Mouse (Mus musculus) layer of hippocampus, adult 6 months (tissue): ENCODE results near the gene Alppl2. TPM values are rescaled to one million over a fixed set of nuclear protein-coding genes. Genes with fewer than 3 reads are reported as not detected.

Experiments used
- long read RNA-seq, 2 experiments: library from polyadenylated mRNA; unstranded; transcript quantifications; one replicate each; pipeline ENCODE4 v2.0.0; 2019 to 2020
- polyA plus RNA-seq: library from polyadenylated mRNA; unstranded; fragments of <200 nt; fragmentation: Nextera tagmentation; gene quantifications from 2 replicates; pipeline ENCODE4 v1.2.3, GENCODE M21; 2021

The Alppl2 gene
- polyA plus RNA-seq, result not detected in 2 replicates
- long read RNA-seq, experiment 1, result 0 reads
- long read RNA-seq, experiment 2, result 0 reads

GRCm38 (mm10) chr1:87089828-87090227 is at the start of gene Alppl2:
Gene Alppl2, minus strand, starts transcription at chr1:87089928.

GRCm38 (mm10) chr1:87124673-87125072 is 34.9 kb upstream of the Alppl2 start, which contains the start of gene Akp3:
Gene Akp3, plus strand, starts transcription at chr1:87124973.

GRCm38 (mm10) chr1:87101411-87101810 is 11.7 kb upstream of the Alppl2 start, which contains the start of gene Alpi:
Gene Alpi, minus strand, starts transcription at chr1:87101606.

Other genes with a start within 250 kb of the Alppl2 start
- gene Alpi, start 11.7 kb upstream of the Alppl2 start, polyA plus RNA-seq, result not detected in 2 replicates
- gene Akp3, start 35.0 kb upstream of the Alppl2 start, polyA plus RNA-seq, result not detected in 2 replicates
- 7.9 and 10.0 TPM in 2 replicates for gene Ecel1, start 66.6 kb upstream of the Alppl2 start, polyA plus RNA-seq
- gene Prss56, start 93.4 kb upstream of the Alppl2 start, polyA plus RNA-seq, result 0.08 TPM in 1 of 2 replicates, not detected in the other
- not detected in 2 replicates for gene Chrnd, start 100.7 kb upstream of the Alppl2 start, polyA plus RNA-seq
- gene Chrng, start 114.7 kb upstream of the Alppl2 start, polyA plus RNA-seq, result not detected in 2 replicates
- gene Eif4e2, start 124.0 kb upstream of the Alppl2 start, polyA plus RNA-seq, result 32.6 and 33.8 TPM in 2 replicates
- 22.4 and 24.2 TPM in 2 replicates for gene Efhd1, start 174.4 kb upstream of the Alppl2 start, polyA plus RNA-seq
- 18.2 and 42.6 TPM in 2 replicates for gene Gigyf2, start 237.1 kb upstream of the Alppl2 start, polyA plus RNA-seq